Mouse (Mus musculus) megakaryocyte, embryonic 14.5 days (primary cell): ENCODE data around the gene Dhx40. TPM values are rescaled to one million over a fixed set of nuclear protein-coding genes. Genes with fewer than 3 reads are reported as not detected.
"Not testable (repeated sequence)": the region's sequence is repeated elsewhere in the genome, so short reads cannot be mapped to it uniquely, and the experiment has no call there.

Source experiments
- H3K27me3 ChIP-seq: replicated peaks from 2 replicates; pipeline ENCODE3; 2012; ENCODE audit warnings: inconsistent platforms
- H3K36me3 ChIP-seq: replicated peaks from 2 replicates; pipeline ENCODE3; 2012; ENCODE audit warnings: low read length, inconsistent platforms, mixed read lengths
- H3K4me1 ChIP-seq: 2 replicates; pipeline ENCODE4 v1.6.1; 2012; ENCODE audit warnings: inconsistent platforms
- H3K4me3 ChIP-seq: replicated peaks from 2 replicates; pipeline ENCODE3; 2012; ENCODE audit warnings: moderate library complexity, mild to moderate bottlenecking, inconsistent platforms
- H3K9me3 ChIP-seq: 2 replicates; pipeline ENCODE4 v1.6.1; 2012; ENCODE audit warnings: inconsistent platforms
- FLI1 ChIP-seq: IDR thresholded peaks from 2 replicates; pipeline ENCODE4 v1.6.1; 2012; ENCODE audit warnings: low read length, inconsistent platforms, mixed read lengths
- GATA1 ChIP-seq: IDR thresholded peaks from 3 replicates; pipeline ENCODE4 v1.6.1; 2012; ENCODE audit warnings: mixed read lengths, low read length, inconsistent platforms, borderline replicate concordance
- polyA plus RNA-seq: library from polyadenylated mRNA; stranded (reverse); fragments of >175 nt; gene quantifications from 2 replicates; pipeline ENCODE4 v1.2.3, GENCODE M21; 2012; ENCODE audit warnings: low replicate concordance; ENCODE audit not compliant: insufficient read depth

Dhx40 gene
- polyA plus RNA-seq, 1 experiment: 2.2 TPM

DNA sequence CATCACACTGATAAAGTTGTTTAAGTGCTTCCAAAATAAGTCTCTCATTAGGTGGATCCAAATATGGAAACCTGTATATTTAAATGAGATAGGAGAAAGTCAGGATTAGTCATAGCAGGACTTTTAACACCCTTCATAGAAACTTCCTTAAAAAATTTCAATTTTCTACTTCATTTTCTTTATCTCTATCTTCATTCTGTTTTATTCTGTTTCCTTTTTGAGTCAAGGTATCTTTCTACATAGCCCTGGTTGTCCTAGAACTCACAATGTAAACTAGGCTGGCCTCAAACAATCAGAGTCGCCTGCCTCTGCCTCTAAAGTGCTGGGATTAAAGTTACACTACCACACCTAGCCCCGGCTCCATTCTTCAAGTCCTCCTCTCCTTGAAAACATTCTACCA lies 21.8 kb downstream of the Dhx40 start:
- H3K36me3 ChIP-seq: peaks cover 68% of the 10 kb centered on the region
- H3K9me3 ChIP-seq: no peaks in the 10 kb centered on the region

DNA sequence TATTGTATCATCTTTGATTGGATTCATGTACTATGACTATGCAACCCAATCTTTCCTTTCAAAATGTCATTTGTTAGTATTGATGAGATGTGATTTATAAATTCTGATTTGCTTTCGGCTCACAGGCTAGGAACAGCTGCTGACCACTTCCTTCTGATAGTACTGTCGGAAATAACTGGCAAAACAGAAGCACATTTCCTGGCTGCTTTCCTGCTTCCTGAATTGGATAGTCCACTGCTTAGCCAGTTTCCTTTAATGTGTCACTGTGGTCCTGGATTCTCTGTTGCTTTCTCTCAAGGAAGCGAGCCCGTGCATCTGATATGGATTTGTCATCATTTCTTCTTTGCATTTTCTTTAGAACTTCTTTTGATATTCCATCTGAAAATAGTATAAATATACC lies 37.7 kb downstream of the Dhx40 start:
- no peak for TF ChIP-seq FLI1
- no peak for TF ChIP-seq GATA1
- H3K4me3 ChIP-seq: no peak overlapping the region
- no peaks in the 10 kb centered on the region for H3K27me3 ChIP-seq
- no peaks in the 10 kb centered on the region for H3K9me3 ChIP-seq
- peaks cover 47% of the 10 kb centered on the region for H3K36me3 ChIP-seq
- no peaks in the 10 kb centered on the region for H3K4me1 ChIP-seq

More for the DNA sequence above, 21.8 kb downstream of the Dhx40 start:
- no peaks in the 10 kb centered on the region for H3K27me3 ChIP-seq
- H3K4me1 ChIP-seq: peaks cover 5% of the 10 kb centered on the region; the same call in 1 of the 2 replicates
- TF ChIP-seq FLI1 (no peak), GATA1 (no peak)
- H3K4me3 ChIP-seq: no peak overlapping the region

DNA sequence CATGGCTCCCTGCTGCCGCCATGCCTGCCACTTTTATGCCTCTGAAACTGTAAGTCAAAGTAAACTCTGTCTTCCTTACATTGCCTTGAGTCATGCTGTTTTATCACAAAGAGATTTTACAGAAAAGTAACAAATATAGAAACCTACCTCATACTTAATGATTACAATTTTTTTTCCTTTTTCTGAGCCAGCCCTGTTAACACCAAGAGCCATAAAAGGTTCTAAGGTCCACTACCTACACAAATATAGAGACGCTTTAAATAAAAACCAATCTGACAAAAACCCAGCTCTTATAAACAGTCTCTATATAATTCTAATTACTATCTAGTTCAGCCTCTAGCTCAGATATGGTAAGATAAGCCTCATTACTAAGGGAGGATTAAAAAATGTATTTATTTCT lies 43.0 kb downstream of the Dhx40 start:
- Histone ChIP-seq H3K4me1 (peaks cover 12% of the 10 kb centered on the region), H3K9me3 (no peaks in the 10 kb centered on the region), H3K27me3 (no peaks in the 10 kb centered on the region), H3K36me3 (peaks cover 10% of the 10 kb centered on the region), H3K4me3 (no peak overlapping the region)
- TF ChIP-seq FLI1: no peak
- no peak for TF ChIP-seq GATA1

DNA sequence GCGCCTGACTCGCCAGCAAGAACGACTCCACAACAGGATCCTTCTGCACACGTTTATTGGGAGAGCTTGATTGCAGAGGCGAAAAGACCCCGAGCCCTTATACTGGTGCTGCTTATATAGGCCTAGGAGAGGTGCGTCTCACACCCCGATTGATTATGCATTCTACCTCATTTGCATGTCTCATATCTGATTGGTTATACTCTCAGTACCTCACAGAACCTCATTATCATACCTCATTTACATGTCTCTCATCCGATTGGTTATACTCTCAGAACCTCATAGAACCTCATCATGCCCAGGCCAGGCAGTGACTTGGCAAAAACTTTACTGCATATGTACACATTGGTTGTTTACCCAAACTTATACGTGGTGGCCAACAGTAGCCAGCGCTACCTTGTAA lies 44.4 kb downstream of the Dhx40 start:
- H3K27me3 ChIP-seq, H3K9me3 ChIP-seq, H3K36me3 ChIP-seq, H3K4me3 ChIP-seq: not testable (repeated sequence)
- H3K4me1 ChIP-seq: peaks cover 24% of the 10 kb centered on the region

DNA sequence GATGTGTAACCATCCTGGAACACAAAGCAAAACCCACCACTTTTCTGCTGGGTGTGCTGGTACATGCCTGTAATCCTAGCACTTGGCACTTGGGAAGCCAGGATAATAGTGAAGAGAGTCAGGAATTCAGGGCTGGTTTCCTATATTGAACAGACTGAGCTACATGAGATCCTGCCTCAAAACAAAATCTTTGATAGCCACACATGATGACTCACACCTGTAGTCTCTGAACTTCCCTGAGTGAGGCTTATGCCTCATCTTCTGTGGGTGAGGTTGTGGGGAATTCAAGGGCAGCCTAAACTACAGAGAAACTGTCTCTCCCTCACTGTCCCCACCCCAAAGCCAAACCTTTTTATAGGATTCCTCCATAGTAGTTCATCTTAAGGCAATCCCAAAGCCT lies 47.2 kb downstream of the Dhx40 start:
- no peaks in the 10 kb centered on the region for H3K27me3 ChIP-seq
- no peaks in the 10 kb centered on the region for H3K36me3 ChIP-seq
- H3K4me1 ChIP-seq: peaks cover 30% of the 10 kb centered on the region
- no peak overlapping the region for H3K4me3 ChIP-seq
- TF ChIP-seq FLI1: no peak
- TF ChIP-seq GATA1: no peak
- H3K9me3 ChIP-seq: no peaks in the 10 kb centered on the region

DNA sequence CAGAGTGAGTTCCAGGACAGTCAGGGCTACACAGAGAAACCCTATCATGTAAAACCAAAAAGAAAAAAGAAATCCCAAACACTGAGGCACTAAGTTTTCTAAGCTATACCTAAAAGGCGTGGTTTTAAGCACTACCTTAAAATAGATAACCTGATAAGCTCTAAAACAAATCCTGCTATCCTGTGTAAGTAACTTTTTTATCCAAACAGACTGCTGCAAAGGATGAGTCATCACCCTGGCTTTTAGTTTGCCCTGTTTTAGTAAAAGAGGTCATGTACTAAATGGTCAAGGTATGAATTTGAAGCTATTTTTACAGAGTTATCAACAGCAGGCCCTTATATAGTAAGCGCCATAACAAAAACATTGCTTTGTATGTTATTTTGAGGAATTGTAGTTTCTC lies 47.7 kb downstream of the Dhx40 start:
- Histone ChIP-seq H3K4me1 (peaks cover 35% of the 10 kb centered on the region), H3K9me3 (no peaks in the 10 kb centered on the region), H3K27me3 (no peaks in the 10 kb centered on the region), H3K36me3 (peaks cover 3% of the 10 kb centered on the region), H3K4me3 (no peak overlapping the region)
- no peak for TF ChIP-seq FLI1

DNA sequence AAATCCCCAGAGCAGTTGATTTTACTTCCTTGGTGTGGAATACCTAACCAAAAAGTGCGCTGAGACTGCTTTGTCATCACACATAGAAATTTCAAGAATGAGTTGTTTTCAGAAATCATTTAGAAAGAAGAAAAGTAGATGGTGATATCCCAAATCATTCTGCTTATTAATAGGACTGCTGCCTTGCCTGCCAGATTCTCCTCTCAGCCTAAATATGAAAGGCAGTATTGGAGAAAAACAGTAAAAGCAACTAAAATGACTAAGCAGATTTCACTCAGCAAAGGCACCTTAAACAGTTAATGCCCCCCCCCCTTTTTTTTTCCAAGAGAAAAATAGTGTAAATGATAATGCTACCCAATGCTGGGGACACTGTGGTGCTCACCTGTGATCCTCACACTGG lies 48.3 kb downstream of the Dhx40 start:
- H3K4me1 ChIP-seq: peaks cover 40% of the 10 kb centered on the region
- TF ChIP-seq FLI1: no peak
- no peak for TF ChIP-seq GATA1
- H3K36me3 ChIP-seq: peaks cover 7% of the 10 kb centered on the region
- peak overlapping the region; percentile 99 for H3K4me3 ChIP-seq
- no peaks in the 10 kb centered on the region for H3K27me3 ChIP-seq
- H3K9me3 ChIP-seq: no peaks in the 10 kb centered on the region

DNA sequence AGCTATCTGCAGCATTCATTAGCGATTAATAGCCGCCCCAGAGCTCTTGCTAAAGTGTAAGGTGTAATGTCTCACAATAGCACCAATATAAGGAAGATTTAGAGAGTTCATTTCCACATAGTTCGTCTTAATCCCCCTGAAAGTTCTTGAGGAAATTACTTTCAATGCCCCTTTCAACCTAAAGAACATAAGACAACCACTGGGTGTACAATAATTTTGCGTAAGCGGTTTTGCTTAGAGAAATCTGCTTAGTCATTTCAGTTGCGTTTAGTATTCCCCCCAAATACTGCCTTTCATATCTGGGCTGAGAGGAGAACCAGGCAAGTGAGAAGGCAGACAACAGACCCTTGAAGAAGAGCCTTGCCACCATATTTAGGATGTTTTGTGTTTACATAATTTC lies 49.0 kb downstream of the Dhx40 start:
- Histone ChIP-seq H3K4me3 (peak overlapping the region; percentile 99), H3K27me3 (no peaks in the 10 kb centered on the region), H3K4me1 (peaks cover 47% of the 10 kb centered on the region), H3K9me3 (no peaks in the 10 kb centered on the region), H3K36me3 (peaks cover 11% of the 10 kb centered on the region)
- TF ChIP-seq FLI1 (no peak), GATA1 (no peak)

DNA sequence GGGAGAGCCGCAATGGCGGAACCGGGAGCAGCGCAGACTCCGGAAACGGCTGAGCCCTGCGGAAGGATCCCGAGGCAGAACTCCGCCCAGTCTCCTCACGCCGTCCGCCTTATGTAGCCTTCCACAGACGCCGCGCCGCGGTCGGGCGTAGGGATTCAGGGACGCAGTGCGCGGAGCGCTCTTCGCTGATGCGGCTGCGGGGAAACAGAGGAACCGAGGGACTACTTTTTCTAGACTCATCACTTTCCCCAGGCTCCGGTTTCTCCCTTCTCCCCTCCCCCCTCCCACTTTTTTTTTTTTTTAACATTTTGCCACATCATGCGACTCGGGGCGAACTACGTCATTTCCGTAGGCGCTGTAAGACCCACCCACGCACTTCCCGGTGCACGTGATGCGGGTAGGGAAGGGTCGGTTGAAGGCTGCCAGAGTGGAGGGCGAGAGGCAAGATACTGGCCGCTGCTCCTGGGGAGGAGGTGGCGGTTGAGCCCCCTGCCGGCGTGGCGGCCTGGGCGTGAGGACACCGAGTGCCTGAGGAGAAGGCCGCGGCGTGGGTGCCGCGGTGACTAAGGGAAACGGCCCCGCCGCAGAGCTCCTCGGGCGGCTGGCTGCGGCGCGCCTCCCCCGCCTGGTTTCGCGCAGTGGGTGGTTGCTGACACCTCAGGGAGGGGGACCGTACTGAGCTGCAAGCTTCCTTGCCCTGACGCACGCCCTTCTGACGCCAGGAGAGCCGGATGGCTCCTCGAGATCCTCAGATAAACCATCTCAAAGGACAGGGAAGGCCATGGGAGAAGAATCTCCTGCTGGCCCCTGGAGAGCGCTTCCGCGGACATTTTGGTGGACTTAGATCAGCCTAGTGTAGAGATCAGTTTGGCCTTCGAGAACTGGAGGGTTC lies 49.8 kb downstream of the Dhx40 start, which contains the start of gene Cltc:
Gene Cltc, minus strand, starts transcription at position 86 of the 892 bp plus-strand sequence.
- Histone ChIP-seq H3K4me1 (peaks cover 55% of the 10 kb centered on the region), H3K4me3 (peak within 1 kb of the TSS; percentile 99), H3K9me3 (no peaks in the 10 kb centered on the region)

DNA sequence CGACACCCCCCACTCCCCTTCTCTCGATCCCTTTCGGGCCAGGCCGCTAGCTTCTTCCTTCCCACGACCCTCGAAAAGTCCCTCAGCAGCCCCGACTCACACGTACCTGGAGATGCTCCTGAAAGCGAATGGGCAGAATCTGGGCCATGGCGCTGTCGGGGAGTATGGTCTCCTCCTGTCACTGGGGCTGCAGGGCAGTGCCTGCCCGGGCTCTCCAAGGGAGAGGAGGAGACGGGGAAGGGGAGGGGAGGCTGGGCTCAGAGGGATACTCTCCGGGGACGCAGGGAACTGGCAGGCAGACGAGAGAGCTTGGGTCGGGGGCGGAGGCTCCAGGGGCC lies 50.4 kb downstream of the Dhx40 start:
- Histone ChIP-seq H3K9me3 (no peaks in the 10 kb centered on the region), H3K36me3 (peaks cover 20% of the 10 kb centered on the region), H3K27me3 (no peaks in the 10 kb centered on the region), H3K4me1 (peaks cover 61% of the 10 kb centered on the region), H3K4me3 (peak overlapping the region; percentile 99)
- TF ChIP-seq GATA1 (no peak), FLI1 (no peak)

More for the DNA sequence above, 49.8 kb downstream of the Dhx40 start, which contains the start of gene Cltc:
- peaks cover 16% of the 10 kb centered on the region for H3K36me3 ChIP-seq
- H3K27me3 ChIP-seq: no peaks in the 10 kb centered on the region
- 0 out of 3 replicates have a peak, but pooled peaks have one; percentile 7 for TF ChIP-seq GATA1
- peak; percentile 81; the same call in 1 of the 2 replicates for TF ChIP-seq FLI1
